Mouse (Mus musculus) retina, postnatal 1 day (tissue): ENCODE data around the gene Myrfl.

ENCODE experiments used
- DNase-seq: peaks from one replicate; pipeline ENCODE4 v3.0.0-alpha.2; 2012

Myrfl gene

GRCm38 (mm10) chr10:116750895-116751294 is 145.8 kb downstream of the Myrfl start:
- DNase-seq = no peak

DNA sequence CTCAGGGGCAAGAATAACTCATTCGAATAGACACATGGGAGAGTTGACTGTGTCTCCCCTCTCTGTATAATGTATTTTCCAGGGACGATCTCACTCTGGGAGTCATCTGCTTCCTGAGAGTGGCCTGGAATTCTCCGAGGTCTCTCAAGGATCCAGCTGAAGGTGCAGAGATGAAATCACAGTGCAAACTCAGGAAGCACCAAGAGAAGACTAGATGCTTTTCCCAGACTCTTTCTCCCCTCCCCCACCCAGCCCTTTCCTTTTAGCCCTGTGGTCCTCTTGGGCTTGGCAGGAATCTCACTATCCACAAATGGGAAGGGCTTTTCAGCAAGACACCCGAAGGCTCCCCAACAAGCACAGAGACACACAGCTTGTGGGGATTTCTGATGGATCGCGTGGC is 146.7 kb downstream of the Myrfl start:
- DNase-seq = no peak

- DNase-seq = no peak
Observed at GRCm38 (mm10) chr10:116748681-116749080, 148.0 kb downstream of the Myrfl start.

GRCm38 (mm10) chr10:116746281-116747011 is 150.3 kb downstream of the Myrfl start:
- peak; percentile 69 for DNase-seq

DNA sequence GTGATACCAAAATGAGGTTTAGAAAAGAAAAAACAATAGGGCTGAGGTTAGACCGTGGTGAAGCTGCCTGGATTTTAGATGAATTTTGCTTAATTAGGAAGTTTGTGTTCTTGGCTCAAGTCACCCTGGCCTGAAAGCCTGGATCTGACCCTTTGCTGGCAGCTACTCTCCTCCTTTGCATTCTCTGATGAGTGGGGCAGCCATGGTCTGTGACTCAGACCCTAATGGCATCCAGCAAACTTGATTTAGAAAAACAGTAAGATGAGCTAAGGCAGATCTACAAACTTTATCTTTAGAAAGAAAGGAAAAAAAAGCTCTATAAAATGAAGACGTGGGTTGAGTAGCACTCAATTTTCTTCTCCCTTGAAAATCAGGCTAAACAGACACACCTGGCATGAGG is 154.0 kb downstream of the Myrfl start:
- no peak for DNase-seq

- DNase-seq = no peak
Observed at GRCm38 (mm10) chr10:116742189-116742588, 154.5 kb downstream of the Myrfl start.

GRCm38 (mm10) chr10:116741343-116741742 is 155.4 kb downstream of the Myrfl start:
- no peak for DNase-seq

DNA sequence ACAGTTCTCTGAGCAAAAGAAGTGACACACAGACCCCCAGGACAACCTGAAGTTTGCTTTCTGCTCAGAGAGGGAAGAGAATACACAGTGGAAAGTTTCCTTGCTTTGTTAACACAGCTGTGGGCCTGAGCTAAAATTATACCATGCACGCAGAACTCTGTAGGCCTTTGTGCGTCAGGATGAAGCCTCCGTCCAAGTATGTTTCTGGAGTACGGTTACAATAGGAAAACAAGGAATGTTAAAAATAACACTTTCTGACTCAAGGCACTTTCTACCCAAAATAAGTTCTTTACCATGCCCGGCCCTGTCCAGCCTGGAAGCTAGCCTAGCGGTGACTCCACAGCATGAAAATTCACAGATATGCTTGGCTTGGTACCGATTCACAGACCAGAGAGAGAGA is 156.6 kb downstream of the Myrfl start:
- no peak for DNase-seq

DNA sequence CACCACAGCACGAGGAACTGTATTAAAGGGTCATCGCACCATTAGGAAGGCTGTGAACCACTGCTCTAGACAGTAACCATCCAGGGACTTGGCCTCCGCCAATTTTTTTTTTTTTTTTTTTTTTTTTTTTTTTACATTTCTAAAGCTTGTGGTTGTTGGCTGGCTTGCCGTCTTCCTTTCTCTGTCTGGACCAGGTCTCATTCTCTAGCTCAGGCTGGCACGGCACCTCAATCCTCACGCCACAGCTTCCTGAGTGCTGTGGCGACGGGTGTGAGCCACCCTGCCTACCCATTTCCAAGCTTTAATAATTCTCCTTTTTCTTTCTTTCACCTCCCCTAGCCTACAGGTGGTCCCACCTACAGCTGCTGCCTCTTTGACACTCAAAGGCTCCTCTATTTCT is 158.2 kb downstream of the Myrfl start:
- no peak for DNase-seq

DNA sequence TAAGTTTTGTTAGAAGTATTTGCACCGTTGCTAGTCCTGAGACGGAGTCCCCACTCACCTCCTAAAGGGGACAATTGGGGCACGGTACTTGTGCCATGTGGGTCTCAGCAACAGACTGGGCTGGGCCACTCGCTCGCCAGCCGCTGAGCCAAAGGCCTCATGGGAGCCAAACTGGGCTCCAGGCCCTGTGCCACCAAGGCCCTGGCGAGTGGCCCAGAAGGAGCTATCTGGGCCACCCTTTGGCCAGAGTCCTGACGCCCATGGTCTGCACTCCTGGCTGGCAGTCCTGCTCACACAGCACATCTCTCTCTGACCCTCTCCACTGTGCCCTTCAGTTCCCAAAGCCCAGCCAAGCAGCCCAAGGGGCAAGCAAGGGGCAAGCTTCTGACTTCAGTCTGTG is 161.1 kb downstream of the Myrfl start:
- DNase-seq = no peak

- no peak for DNase-seq
Observed at GRCm38 (mm10) chr10:116733651-116734050, 163.1 kb downstream of the Myrfl start.

- DNase-seq = no peak
Observed at GRCm38 (mm10) chr10:116730033-116730652, 166.6 kb downstream of the Myrfl start.

GRCm38 (mm10) chr10:116728860-116729259 is 167.9 kb downstream of the Myrfl start:
- no peak for DNase-seq

GRCm38 (mm10) chr10:116727702-116728298 is 168.9 kb downstream of the Myrfl start:
- no peak for DNase-seq
